ENCODE assay signal across 7 mouse cellular contexts in the genomic region with DNA sequence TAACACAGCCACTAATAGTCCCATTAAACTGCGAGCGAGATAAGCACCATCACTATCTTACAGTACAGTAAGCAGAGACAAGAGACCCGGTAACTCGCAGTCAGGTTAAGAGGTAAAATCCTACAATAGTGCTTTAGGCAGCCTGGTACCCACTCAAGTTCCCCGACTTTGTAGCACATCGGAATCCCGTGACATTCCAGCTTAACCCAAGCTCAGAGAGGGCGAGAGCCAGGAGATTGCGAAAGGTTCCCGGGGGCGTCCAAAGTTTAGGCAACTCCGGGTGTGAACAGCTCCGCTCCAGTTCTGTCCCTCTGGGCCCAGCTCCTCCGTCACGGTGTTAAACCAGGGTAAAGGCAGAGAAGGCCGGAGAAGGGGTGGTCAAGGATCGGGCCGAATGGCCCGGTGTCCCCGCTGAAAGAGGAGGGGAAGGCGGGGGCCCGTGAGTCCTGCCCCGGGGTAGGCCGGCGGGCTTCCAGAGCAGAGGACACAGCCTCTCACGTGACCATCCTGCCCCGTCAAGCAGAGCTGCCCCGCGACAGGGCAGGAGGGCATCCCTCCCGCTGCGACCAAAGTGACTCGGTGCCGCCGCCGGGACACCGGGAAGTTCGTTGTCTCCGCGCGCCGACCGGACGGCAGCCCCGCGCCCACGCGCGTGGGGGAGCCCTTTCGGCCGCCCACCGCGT. TPM values are rescaled to one million over a fixed set of nuclear protein-coding genes. Genes with fewer than 3 reads are reported as not detected.
DNase-seq lines count a peak whose midpoint lies in the region; ATAC-seq and TF ChIP-seq lines count a peak whose summit lies in the region.

No protein-coding gene starts in this region.

- no peak for TF ChIP-seq CTCF in G1E (IDR thresholded peaks at IDR 0.05; ENCODE audit: low read depth, low read length)

- no peaks in the 10 kb centered on the region for H3K9me3 ChIP-seq in G1E (replicated peaks)
- no peaks in the 10 kb centered on the region for H3K9me3 ChIP-seq in heart, embryonic 10.5 days
- no peaks in the 10 kb centered on the region for H3K9me3 ChIP-seq in kidney, embryonic 15.5 days (replicated peaks)
- H3K9me3 ChIP-seq in lung, embryonic 16.5 days (ENCODE audit: control insufficient read depth, low read length) = no peaks in the 10 kb centered on the region

- no peaks in the 10 kb centered on the region for H3K27me3 ChIP-seq in G1E (ENCODE audit: insufficient read depth, low read length)
- H3K27me3 ChIP-seq in heart, embryonic 10.5 days (ENCODE audit: insufficient read depth, poor library complexity, severe bottlenecking) = no peaks in the 10 kb centered on the region
- no peaks in the 10 kb centered on the region for H3K27me3 ChIP-seq in kidney, embryonic 15.5 days
- no peaks in the 10 kb centered on the region for H3K27me3 ChIP-seq in lung, embryonic 16.5 days (ENCODE audit: control insufficient read depth, insufficient read depth, low read depth, low read length)

- H3K4me3 ChIP-seq in G1E (ENCODE audit: low read depth, low read length) = peak overlapping the region; percentile 94
- peak overlapping the region; percentile 95 for H3K4me3 ChIP-seq in heart, embryonic 10.5 days
- peak overlapping the region; percentile 96 for H3K4me3 ChIP-seq in kidney, embryonic 15.5 days (replicated peaks)
- peak overlapping the region; percentile 90 for H3K4me3 ChIP-seq in lung, embryonic 16.5 days (ENCODE audit: low read length)

- peak overlapping the region; percentile 94 for H3K27ac ChIP-seq in heart, embryonic 10.5 days
- peak overlapping the region; percentile 93 for H3K27ac ChIP-seq in kidney, embryonic 15.5 days
- peak overlapping the region; percentile 53 for H3K27ac ChIP-seq in lung, embryonic 16.5 days (ENCODE audit: low read length)

- 0 out of 2 replicates have a peak, but pooled peaks have one; percentile 55 for ATAC-seq in G1E (ENCODE audit: extremely low read depth, insufficient number of reproducible peaks, low FRiP score, poor library complexity, severe bottlenecking)
- peak; percentile 84 for ATAC-seq in erythroblast, adult 5-6 weeks (replicated peaks; ENCODE audit: low FRiP score, poor library complexity, severe bottlenecking)
- peak; percentile 82 for ATAC-seq in kidney, embryonic 15.5 days (replicated peaks; ENCODE audit: low FRiP score)
- peak; percentile 88 for ATAC-seq in lung, embryonic 16.5 days (ENCODE audit: low read depth)

- under 1% methylated on average over 51 of the region's 52 CpGs for WGBS in heart, embryonic 10.5 days
- WGBS in kidney, embryonic 15.5 days = 0% methylated on average over 40 of the region's 52 CpGs
- 0% methylated on average over 51 of the region's 52 CpGs for WGBS in lung, embryonic 16.5 days

- DNase-seq in G1E (ENCODE audit: low spot score) = peak; percentile 76
- DNase-seq in adrenal gland, postnatal 4 days (ENCODE audit: low spot score in 2 of 2) = peak; percentile 26 to 45
- peak; percentile 85 for DNase-seq in heart, embryonic 10.5 days (ENCODE audit: low spot score)
- DNase-seq in ovary, postnatal 10 days (ENCODE audit: low spot score) = peak; percentile 63

- H3K9ac ChIP-seq in kidney, embryonic 15.5 days = peak overlapping the region; percentile 88
- H3K9ac ChIP-seq in lung, embryonic 16.5 days (ENCODE audit: low read length) = peak overlapping the region; percentile 88

- H3K36me3 ChIP-seq in G1E (replicated peaks) = peaks cover 24% of the 10 kb centered on the region
- no peaks in the 10 kb centered on the region for H3K36me3 ChIP-seq in heart, embryonic 10.5 days
- H3K36me3 ChIP-seq in kidney, embryonic 15.5 days = peaks cover 10% of the 10 kb centered on the region; the same call in 1 of the 2 replicates
- H3K36me3 ChIP-seq in lung, embryonic 16.5 days (ENCODE audit: control insufficient read depth, insufficient read depth, low read length) = peaks cover 5% of the 10 kb centered on the region

- peaks cover 20% of the 10 kb centered on the region for H3K4me1 ChIP-seq in G1E (ENCODE audit: insufficient read depth, low read depth, low read length)
- peaks cover 28% of the 10 kb centered on the region for H3K4me1 ChIP-seq in heart, embryonic 10.5 days
- H3K4me1 ChIP-seq in kidney, embryonic 15.5 days = peaks cover 29% of the 10 kb centered on the region
- peaks cover 10% of the 10 kb centered on the region; the same call in 1 of the 2 replicates for H3K4me1 ChIP-seq in lung, embryonic 16.5 days (replicated peaks; ENCODE audit: control insufficient read depth, insufficient read depth, low read length)

- H3K4me2 ChIP-seq in kidney, embryonic 15.5 days = peak overlapping the region; percentile 85
- peak overlapping the region; percentile 86 for H3K4me2 ChIP-seq in lung, embryonic 16.5 days (ENCODE audit: low read depth, low read length)

RNA-seq across cellular contexts. Expression of a gene that starts 0.6 kb away (rescaled TPM):
- 20.8 and 28.2 TPM in 2 replicates for total RNA-seq in G1E (2014; fragmentation: Nextera tagmentation)
- total RNA-seq in G1E (2017) = 33.3 and 36.6 TPM in 2 replicates
- 16.7 and 19.2 TPM in 2 replicates for polyA plus RNA-seq in G1E (2012)
- total RNA-seq in adrenal gland, postnatal 4 days (2021) = 10 to 100 TPM; 50.3 to 53.3 TPM
- 11.9 and 25.9 TPM in 2 replicates for total RNA-seq in erythroblast, adult 5-6 weeks (2015; ENCODE audit: low replicate concordance)
- total RNA-seq in erythroblast, adult 5-6 weeks (2017; ENCODE audit: low replicate concordance) = 13.5 and 25.1 TPM in 2 replicates
- 75.0 and 80.9 TPM in 2 replicates for polyA plus RNA-seq in heart, embryonic 10.5 days (2016; fragmentation: Nextera tagmentation; extraction: Ambion mirVana)
- 75.1 and 84.1 TPM in 2 replicates for polyA plus RNA-seq in kidney, embryonic 15.5 days (2015; fragmentation: Nextera tagmentation; extraction: Ambion mirVana)
- 63.5 and 68.6 TPM in 2 replicates for polyA plus RNA-seq in lung, embryonic 16.5 days (2015; fragmentation: Nextera tagmentation; extraction: Ambion mirVana)

Comparison
In these comparisons a context has a peak if more than half of its experiments do, and no peak if none do; other contexts are left out.
1. Peak in every context shown above with its lines: DNase-seq, ATAC-seq, H3K4me3 ChIP-seq and H3K27ac ChIP-seq.